Mouse (Mus musculus): ENCODE data around the gene Lag3. TPM values are rescaled to one million over a fixed set of nuclear protein-coding genes. Genes with fewer than 3 reads are reported as not detected.

Lag3 gene
- polyA plus RNA-seq, 1 experiment, result 0.44 TPM

- TF ChIP-seq CTCF (IDR thresholded peaks at IDR 0.05; ENCODE audit: low read depth, low read length), result no peak
- no peak for TF ChIP-seq POLR2A (IDR thresholded peaks at IDR 0.05; ENCODE audit: borderline replicate concordance, low read depth, low read length)
- Histone ChIP-seq H3K27ac (ENCODE audit: insufficient read depth, low read depth, low read length) (peak overlapping the region; percentile 27), H3K4me1 (ENCODE audit: control insufficient read depth, insufficient read depth, low read length) (peaks cover 48% of the 10 kb centered on the region), H3K4me3 (ENCODE audit: insufficient read depth, low read length) (peak overlapping the region; percentile 82)
These were observed 3.8 kb upstream of the Lag3 start for GRCm38 (mm10) chr6:124915160-124915941.

GRCm38 (mm10) chr6:124914511-124914910, 3.0 kb upstream of the Lag3 start:
- peak overlapping the region; percentile 11; the same call in 1 of the 2 replicates for H3K27ac ChIP-seq (ENCODE audit: insufficient read depth, low read depth, low read length)
- peaks cover 40% of the 10 kb centered on the region for H3K4me1 ChIP-seq (ENCODE audit: control insufficient read depth, insufficient read depth, low read length)
- no peak for TF ChIP-seq POLR2A (IDR thresholded peaks at IDR 0.05; ENCODE audit: borderline replicate concordance, low read depth, low read length)
- no peak for TF ChIP-seq CTCF (IDR thresholded peaks at IDR 0.05; ENCODE audit: low read depth, low read length)
- H3K4me3 ChIP-seq (ENCODE audit: insufficient read depth, low read length), result no peak overlapping the region

GRCm38 (mm10) chr6:124913721-124914285, 2.3 kb upstream of the Lag3 start:
- TF ChIP-seq CTCF (IDR thresholded peaks at IDR 0.05; ENCODE audit: low read depth, low read length), result no peak
- no peak for TF ChIP-seq POLR2A (IDR thresholded peaks at IDR 0.05; ENCODE audit: borderline replicate concordance, low read depth, low read length)
- peaks cover 35% of the 10 kb centered on the region for H3K4me1 ChIP-seq (ENCODE audit: control insufficient read depth, insufficient read depth, low read length)
- H3K4me3 ChIP-seq (ENCODE audit: insufficient read depth, low read length), result no peak overlapping the region
- H3K27ac ChIP-seq (ENCODE audit: insufficient read depth, low read depth, low read length), result peak overlapping the region; percentile 50

GRCm38 (mm10) chr6:124913214-124913613, 1.7 kb upstream of the Lag3 start:
- Histone ChIP-seq H3K27ac (ENCODE audit: insufficient read depth, low read depth, low read length) (peak overlapping the region; percentile 50), H3K4me1 (ENCODE audit: control insufficient read depth, insufficient read depth, low read length) (peaks cover 30% of the 10 kb centered on the region), H3K4me3 (ENCODE audit: insufficient read depth, low read length) (no peak overlapping the region)
- TF ChIP-seq CTCF (IDR thresholded peaks at IDR 0.05; ENCODE audit: low read depth, low read length) (no peak), POLR2A (IDR thresholded peaks at IDR 0.05; ENCODE audit: borderline replicate concordance, low read depth, low read length) (no peak)

- TF ChIP-seq POLR2A (IDR thresholded peaks at IDR 0.05; ENCODE audit: borderline replicate concordance, low read depth, low read length) (no peak), CTCF (IDR thresholded peaks at IDR 0.05; ENCODE audit: low read depth, low read length) (no peak)
- H3K4me1 ChIP-seq (ENCODE audit: control insufficient read depth, insufficient read depth, low read length), result peaks cover 23% of the 10 kb centered on the region
- no peak overlapping the region for H3K4me3 ChIP-seq (ENCODE audit: insufficient read depth, low read length)
- no peak overlapping the region for H3K27ac ChIP-seq (ENCODE audit: insufficient read depth, low read depth, low read length)
These were observed 1.5 kb downstream of the Lag3 start for GRCm38 (mm10) chr6:124910032-124910431.

GRCm38 (mm10) chr6:124907767-124908166, 3.7 kb downstream of the Lag3 start:
- H3K27ac ChIP-seq (ENCODE audit: insufficient read depth, low read depth, low read length), result no peak overlapping the region
- TF ChIP-seq POLR2A (IDR thresholded peaks at IDR 0.05; ENCODE audit: borderline replicate concordance, low read depth, low read length), result no peak
- TF ChIP-seq CTCF (IDR thresholded peaks at IDR 0.05; ENCODE audit: low read depth, low read length), result no peak
- peaks cover 16% of the 10 kb centered on the region for H3K4me1 ChIP-seq (ENCODE audit: control insufficient read depth, insufficient read depth, low read length)
- no peak overlapping the region for H3K4me3 ChIP-seq (ENCODE audit: insufficient read depth, low read length)

GRCm38 (mm10) chr6:124904991-124905860, 6.3 kb downstream of the Lag3 start:
- no peak for TF ChIP-seq POLR2A (IDR thresholded peaks at IDR 0.05; ENCODE audit: borderline replicate concordance, low read depth, low read length)
- no peak for TF ChIP-seq CTCF (IDR thresholded peaks at IDR 0.05; ENCODE audit: low read depth, low read length)
- Histone ChIP-seq H3K27ac (ENCODE audit: insufficient read depth, low read depth, low read length) (no peak overlapping the region), H3K4me1 (ENCODE audit: control insufficient read depth, insufficient read depth, low read length) (peaks cover 34% of the 10 kb centered on the region), H3K4me3 (ENCODE audit: insufficient read depth, low read length) (no peak overlapping the region)

- Histone ChIP-seq H3K4me1 (ENCODE audit: control insufficient read depth, insufficient read depth, low read length) (peaks cover 43% of the 10 kb centered on the region), H3K27ac (ENCODE audit: insufficient read depth, low read depth, low read length) (peak overlapping the region; percentile 91), H3K4me3 (ENCODE audit: insufficient read depth, low read length) (peak overlapping the region; percentile 56)
- TF ChIP-seq CTCF (IDR thresholded peaks at IDR 0.05; ENCODE audit: low read depth, low read length), result no peak; the same call in 1 of the 2 replicates
- TF ChIP-seq POLR2A (IDR thresholded peaks at IDR 0.05; ENCODE audit: borderline replicate concordance, low read depth, low read length), result no peak
These were observed 7.1 kb downstream of the Lag3 start for GRCm38 (mm10) chr6:124904161-124904981.

- H3K27ac ChIP-seq (ENCODE audit: insufficient read depth, low read depth, low read length), result peak overlapping the region; percentile 91
- TF ChIP-seq POLR2A (IDR thresholded peaks at IDR 0.05; ENCODE audit: borderline replicate concordance, low read depth, low read length), result no peak
- peak; percentile 68; the same call in 1 of the 2 replicates for TF ChIP-seq CTCF (IDR thresholded peaks at IDR 0.05; ENCODE audit: low read depth, low read length)
- peak overlapping the region; percentile 56 for H3K4me3 ChIP-seq (ENCODE audit: insufficient read depth, low read length)
- peaks cover 50% of the 10 kb centered on the region for H3K4me1 ChIP-seq (ENCODE audit: control insufficient read depth, insufficient read depth, low read length)
These were observed 7.8 kb downstream of the Lag3 start for GRCm38 (mm10) chr6:124903580-124904151.
